Mouse (Mus musculus): Measurements from ENCODE around the gene Aadacl2.

Aadacl2 gene

DNA sequence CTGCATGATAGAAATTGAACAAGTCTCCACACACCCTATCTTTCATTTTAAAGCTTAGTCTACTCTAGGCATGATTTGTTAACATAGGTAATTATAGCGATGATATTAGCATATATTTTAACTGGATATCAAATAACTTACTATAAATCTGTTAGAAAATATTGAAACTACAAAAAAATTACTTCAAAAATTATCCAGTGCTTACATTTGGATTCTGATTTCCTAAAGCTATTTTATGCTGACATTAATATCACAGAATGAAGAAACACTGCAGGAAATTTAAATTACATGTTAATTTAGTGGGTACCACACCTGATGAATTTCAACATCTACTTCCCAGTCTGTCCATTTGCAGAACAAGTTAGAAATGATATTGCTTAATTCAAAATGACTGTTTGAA is at the start of gene Aadacl2:
TSS of gene Aadacl2 (plus strand) at position 301 of the 400 bp plus-strand sequence.
- DNase-seq (ENCODE audit: low spot score in 2 of 2): no peak

- DNase-seq (ENCODE audit: low spot score in 2 of 2): no peak
Observed at GRCm38 (mm10) chr3:59970891-59971290, 35.7 kb upstream of the Aadacl2 start.

GRCm38 (mm10) chr3:59974591-59974990 is 32.0 kb upstream of the Aadacl2 start:
- no peak for DNase-seq (ENCODE audit: low spot score in 2 of 2)

GRCm38 (mm10) chr3:60003622-60004021 is 2.9 kb upstream of the Aadacl2 start:
- DNase-seq (ENCODE audit: low spot score in 2 of 2): no peak

DNA sequence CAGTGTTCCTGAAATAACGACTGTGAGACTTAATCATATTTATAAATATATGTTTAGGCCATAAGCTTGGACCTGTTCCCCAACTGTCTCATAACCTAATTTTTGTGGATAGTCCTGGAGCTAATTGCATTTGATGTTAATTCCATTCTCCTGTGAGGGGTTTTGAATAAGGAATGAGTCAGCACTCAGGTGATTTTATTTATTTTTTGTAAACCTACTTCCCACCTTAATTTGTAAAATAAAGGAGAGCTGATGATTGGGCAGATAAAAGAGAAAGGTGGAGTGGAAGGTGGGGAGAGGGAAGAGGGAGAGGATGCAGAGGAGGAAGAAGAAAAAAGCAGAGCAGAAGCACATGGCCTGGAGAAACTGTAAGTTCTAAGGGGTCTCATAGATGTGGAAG is 18.9 kb downstream of the Aadacl2 start, which contains the start of gene Aadac:
TSS of gene Aadac (plus strand) at position 301 of the 400 bp plus-strand sequence.
- DNase-seq (ENCODE audit: low spot score in 2 of 2): no peak

- no peak for DNase-seq (ENCODE audit: low spot score in 2 of 2)
Observed at GRCm38 (mm10) chr3:60031511-60031910, 25.0 kb downstream of the Aadacl2 start.

GRCm38 (mm10) chr3:60046221-60046913 is 39.8 kb downstream of the Aadacl2 start:
- DNase-seq (ENCODE audit: low spot score in 2 of 2): no peak

DNA sequence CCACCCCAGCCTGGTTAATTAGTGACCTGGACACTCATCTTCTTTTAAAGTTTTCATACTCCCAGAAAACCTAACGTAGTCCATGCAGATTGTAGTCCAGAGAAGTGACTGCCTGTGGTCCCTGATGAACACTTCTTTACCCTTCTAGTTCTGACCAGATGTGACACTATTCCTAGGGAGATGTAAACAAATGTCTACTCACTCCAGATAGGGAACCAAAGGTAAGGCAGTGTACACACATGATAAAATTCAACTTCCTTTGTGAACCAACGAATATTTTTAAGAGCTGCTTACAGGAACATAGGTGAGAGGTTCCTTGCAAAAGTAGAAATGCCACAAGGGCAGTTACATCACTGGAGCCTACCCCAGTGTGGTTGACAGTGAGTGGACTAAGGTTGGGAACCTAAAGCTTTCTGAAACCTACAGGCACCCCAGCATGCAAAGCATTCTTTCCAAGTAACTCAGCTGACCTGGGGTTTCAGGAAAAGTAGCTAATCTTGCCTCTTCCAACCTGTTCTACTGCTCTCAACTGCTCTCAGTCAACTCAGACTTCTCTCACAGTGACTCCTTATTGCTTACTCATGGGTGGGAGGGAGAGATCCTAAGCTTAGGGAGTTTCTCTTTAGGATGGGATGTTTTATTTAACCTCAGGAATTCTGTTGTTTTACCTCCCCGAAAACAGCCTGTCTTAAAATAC is 46.8 kb downstream of the Aadacl2 start:
- no peak for DNase-seq (ENCODE audit: low spot score in 2 of 2)

- no peak for DNase-seq (ENCODE audit: low spot score in 2 of 2)
Observed at GRCm38 (mm10) chr3:60053931-60054330, 47.4 kb downstream of the Aadacl2 start.

DNA sequence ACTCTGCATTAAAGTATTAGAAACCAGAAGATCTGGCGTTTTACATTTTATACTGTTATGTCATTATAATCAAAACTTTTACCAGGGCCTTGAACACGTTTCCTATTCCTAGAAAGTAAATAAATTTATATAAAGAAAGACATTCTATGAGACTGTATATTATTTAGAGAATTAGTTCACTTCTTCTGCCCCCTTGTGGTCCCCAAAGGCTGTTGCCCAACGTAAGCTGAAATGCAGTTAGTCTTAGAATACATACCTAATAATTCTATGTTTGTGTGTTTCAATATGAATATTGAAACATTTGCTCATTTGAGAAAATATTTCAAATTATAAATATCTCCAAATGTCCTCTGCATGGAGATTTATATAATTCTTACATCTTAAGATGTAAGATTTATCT is 49.9 kb downstream of the Aadacl2 start:
- DNase-seq (ENCODE audit: low spot score in 2 of 2): no peak

DNA sequence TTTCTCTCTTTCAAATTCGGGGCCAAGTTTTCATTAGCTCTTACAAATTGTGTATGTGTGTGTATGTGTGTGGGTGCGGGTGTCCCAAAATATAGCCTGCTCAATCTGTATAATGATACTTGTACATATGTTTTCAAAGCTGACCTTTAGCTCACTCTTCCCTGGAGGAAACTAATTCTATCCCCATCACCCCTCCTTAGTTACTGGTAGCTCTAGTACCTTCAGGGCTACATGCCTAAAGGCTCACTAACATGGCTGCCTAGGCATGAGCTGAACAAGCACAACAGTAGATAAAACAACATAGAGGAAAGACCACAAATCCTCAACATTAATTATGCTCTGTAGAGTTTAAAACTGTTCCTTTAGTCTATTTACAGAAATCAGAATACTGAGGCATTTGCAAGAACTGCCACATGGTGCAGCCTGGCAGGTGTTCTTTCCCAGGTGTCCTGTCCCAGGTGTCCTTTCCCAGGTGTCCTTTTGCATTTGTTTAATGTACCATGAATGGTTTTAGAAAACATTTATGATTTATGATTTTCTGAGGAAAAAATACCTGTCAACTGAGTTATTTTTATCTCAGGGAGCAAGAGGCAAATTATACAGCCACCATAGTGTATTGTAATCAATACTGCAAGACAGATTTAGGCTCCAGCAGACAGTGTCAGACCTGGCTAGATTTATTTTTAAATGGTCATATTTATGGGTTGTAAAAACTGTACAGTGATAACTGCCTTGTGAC is 50.7 kb downstream of the Aadacl2 start:
- no peak for DNase-seq (ENCODE audit: low spot score in 2 of 2)

DNA sequence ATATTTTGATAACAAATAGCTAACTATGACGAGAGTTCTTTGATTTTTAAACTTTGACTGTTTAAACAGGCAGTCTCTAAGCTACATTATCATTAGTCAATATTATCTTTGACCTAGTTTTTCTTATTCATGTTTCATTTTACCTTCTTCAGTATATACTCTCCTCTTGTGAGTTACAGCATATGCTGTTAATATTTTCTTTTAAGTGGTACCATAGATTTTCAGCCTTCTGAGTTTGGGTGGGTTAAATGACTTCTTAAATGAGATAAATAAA is 51.2 kb downstream of the Aadacl2 start:
- DNase-seq (ENCODE audit: low spot score in 2 of 2): no peak

All from natural killer cell, adult 2 months (primary cell).